Mouse (Mus musculus) c-Kit-positive CD71-positive TER-119-negative erythroid progenitor cells, embryonic 14.5 days (primary cell): ENCODE measurements around the gene Vmn1r104.
"Not testable (repeated sequence)": the region's sequence is repeated elsewhere in the genome, so short reads cannot be mapped to it uniquely, and the experiment has no call there.

Experiments used
- DNase-seq: peaks from one replicate; pipeline ENCODE4 v3.0.0-alpha.2; 2013; ENCODE audit warnings: low read depth

The Vmn1r104 gene

DNA sequence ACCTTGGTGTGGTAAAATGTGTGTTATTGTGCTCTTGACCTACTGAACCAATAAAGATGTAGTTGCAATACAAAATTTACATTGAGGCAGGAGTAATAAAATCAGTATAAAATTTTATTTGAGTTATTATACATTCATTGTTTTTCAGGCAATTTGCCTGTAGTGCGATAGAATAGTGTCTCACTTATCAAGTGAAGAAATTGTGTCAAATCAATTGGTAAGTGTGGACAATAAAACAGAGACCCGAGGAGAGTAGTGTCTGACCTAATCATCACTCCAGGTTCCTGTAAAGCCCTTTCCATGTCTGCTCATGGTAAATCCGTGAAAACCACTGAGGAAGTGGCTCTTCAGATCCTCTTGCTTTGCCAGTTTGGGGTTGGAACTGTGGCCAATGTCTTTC lies at the start of gene Vmn1r104:
Vmn1r104 (plus strand) TSS at position 301 of the 400 bp plus-strand sequence.
- not testable (repeated sequence) for DNase-seq

DNA sequence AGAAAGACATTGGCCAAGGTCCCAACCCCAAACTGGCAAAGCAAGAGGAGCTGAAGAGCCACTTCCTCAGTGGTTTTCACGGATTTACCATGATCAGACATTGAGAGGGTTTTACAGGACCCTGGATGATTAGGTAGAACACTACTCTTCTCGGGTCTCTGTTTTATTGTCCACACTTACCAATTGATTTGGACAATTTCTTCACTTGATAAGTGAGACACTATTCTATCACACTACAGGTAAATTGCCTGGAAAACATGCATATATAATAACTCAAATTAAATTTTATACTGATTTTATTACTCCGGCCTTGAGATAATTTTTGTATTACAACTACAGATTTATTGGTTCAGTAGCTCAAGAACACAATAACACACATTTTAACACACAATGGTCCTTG lies 23.2 kb upstream of the Vmn1r104 start, which contains the start of gene Vmn1r103:
Vmn1r103 (minus strand) TSS at position 101 of the 400 bp plus-strand sequence.
- not testable (repeated sequence) for DNase-seq

DNA sequence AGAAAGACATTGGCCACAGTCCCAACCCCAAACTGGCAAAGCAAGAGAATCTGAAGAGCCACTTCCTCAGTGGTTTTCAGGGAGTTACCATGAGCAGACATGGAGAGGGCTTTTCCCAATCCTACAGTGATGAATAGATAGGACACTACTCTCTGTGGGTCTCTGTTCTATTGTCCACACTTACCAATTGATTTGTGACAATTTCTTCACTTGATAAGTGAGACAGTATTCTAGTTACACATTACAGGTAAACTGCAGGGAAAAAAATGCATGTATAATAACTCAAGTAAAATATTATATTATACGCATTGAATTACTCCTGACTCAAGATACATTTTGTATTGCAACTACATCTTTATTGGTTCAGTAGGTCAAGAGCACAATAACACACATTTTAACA lies 12.0 kb downstream of the Vmn1r104 start, which contains the start of gene Gm5726:
Gm5726 (minus strand) TSS at position 101 of the 400 bp plus-strand sequence.
- not testable (repeated sequence) for DNase-seq

DNA sequence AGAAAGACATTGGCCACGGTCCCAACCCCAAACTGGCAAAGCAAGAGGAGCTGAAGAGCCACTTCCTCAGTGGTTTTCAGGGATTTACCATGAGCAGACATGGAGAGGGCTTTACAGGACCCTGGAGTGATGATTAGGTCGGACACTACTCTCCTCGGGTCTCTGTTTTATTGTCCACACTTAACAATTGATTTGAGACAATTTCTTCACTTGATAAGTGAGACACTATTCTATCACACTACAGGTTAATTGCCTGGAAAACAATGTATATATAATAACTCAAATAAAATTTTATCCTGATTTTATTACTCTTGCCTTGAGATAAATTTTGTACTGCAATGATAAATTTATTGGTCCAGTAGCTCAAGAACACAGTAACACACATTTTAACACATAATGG lies 42.5 kb downstream of the Vmn1r104 start, which contains the start of gene Gm4141:
Gm4141 (minus strand) TSS at position 101 of the 400 bp plus-strand sequence.
- not testable (repeated sequence) for DNase-seq
